Mouse (Mus musculus) ovary, postnatal 10 days (tissue): ENCODE data around the gene 4930415L06Rik.

ENCODE experiments used
- DNase-seq: peaks from one replicate; pipeline ENCODE4 v3.0.0; 2022; ENCODE audit warnings: low spot score

4930415L06Rik gene

DNA sequence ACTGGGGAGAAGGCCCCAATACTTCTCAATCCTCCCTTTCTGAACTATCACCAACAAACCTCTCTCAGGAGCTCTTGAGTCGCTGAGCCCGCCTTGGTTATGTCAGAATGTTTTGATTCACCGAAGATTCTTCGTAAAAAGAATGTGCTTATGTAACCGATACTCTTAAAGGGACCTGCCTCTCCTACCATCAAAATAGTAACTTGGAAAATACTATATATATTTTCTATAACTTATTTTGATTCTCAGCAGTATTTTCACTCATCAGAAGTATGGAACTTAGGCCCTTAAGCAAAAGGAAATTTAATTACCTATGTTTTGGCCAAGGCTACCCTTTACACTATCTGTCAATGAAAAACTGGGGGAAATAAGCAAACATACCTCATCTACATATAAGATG, at the start of gene 4930415L06Rik:
4930415L06Rik (minus strand) TSS at position 101 of the 400 bp plus-strand sequence.
- no peak for DNase-seq

DNA sequence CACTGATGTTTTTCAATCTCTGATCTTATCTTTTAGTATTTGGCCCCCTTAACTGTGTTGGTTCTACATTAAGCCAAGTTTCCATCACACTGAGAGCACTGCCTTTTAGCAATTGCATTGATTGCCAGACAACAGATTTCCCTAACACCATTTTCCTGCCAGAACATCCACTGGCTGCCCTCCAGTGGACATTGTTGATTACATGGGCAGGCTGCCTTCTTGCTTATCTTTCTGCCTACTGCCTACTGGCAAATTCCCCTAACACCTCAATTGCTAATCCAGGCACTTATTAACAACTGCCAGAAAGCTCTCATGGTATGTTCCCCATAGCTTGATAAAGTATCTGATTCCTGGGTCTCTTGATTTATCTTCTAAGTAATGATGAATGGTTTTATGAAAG, 46.0 kb upstream of the 4930415L06Rik start:
- DNase-seq: no peak

DNA sequence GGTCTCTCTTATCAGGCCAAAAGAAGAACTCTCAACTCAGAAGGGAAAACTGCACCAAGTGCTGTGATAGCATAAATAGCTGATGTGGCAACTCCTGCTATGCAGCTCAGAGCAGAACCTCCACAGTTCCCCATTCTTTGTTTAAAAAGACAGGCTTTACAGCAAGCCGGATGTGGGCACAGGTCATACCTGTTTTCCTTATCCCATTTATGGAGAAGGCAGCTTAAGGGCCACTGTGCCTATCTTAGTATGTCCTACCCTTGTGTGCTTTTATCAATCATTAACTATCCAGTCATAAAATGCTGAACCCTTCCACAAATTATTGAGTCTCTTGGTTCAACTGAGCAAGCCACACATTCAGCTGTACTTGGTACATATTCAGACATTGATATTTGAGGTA, 27.8 kb downstream of the 4930415L06Rik start:
- no peak for DNase-seq
